Mouse (Mus musculus) testis, postnatal 10 days (tissue): ENCODE measurements around the gene Vti1a.

ENCODE experiments used
- DNase-seq: peaks from one replicate; pipeline ENCODE4 v3.0.0; 2021; ENCODE audit warnings: low spot score

Vti1a gene

GRCm38 (mm10) chr19:55588948-55589896 is 273.1 kb downstream of the Vti1a start:
- DNase-seq, result no peak

GRCm38 (mm10) chr19:55592876-55593691 is 277.0 kb downstream of the Vti1a start:
- DNase-seq, result no peak

GRCm38 (mm10) chr19:55593729-55594444 is 277.8 kb downstream of the Vti1a start:
- no peak for DNase-seq

- DNase-seq, result no peak
Observed at GRCm38 (mm10) chr19:55594451-55594850, 278.4 kb downstream of the Vti1a start.

- no peak for DNase-seq
Observed at GRCm38 (mm10) chr19:55595945-55596649, 280.0 kb downstream of the Vti1a start.

- no peak for DNase-seq
Observed at GRCm38 (mm10) chr19:55596804-55597203, 280.7 kb downstream of the Vti1a start.

GRCm38 (mm10) chr19:55597296-55597695 is 281.2 kb downstream of the Vti1a start:
- DNase-seq, result no peak

- DNase-seq, result no peak
Observed at GRCm38 (mm10) chr19:55597951-55598350, 281.9 kb downstream of the Vti1a start.

- no peak for DNase-seq
Observed at GRCm38 (mm10) chr19:55599124-55599523, 283.0 kb downstream of the Vti1a start.

GRCm38 (mm10) chr19:55607725-55608124 is 291.6 kb downstream of the Vti1a start:
- no peak for DNase-seq

GRCm38 (mm10) chr19:55608858-55609375 is 292.8 kb downstream of the Vti1a start:
- DNase-seq, result no peak

GRCm38 (mm10) chr19:55609806-55610205 is 293.7 kb downstream of the Vti1a start:
- DNase-seq, result no peak

GRCm38 (mm10) chr19:55615743-55616142 is 299.6 kb downstream of the Vti1a start:
- no peak for DNase-seq

- no peak for DNase-seq
Observed at GRCm38 (mm10) chr19:55616276-55616675, 300.2 kb downstream of the Vti1a start.

GRCm38 (mm10) chr19:55616937-55617336 is 300.8 kb downstream of the Vti1a start:
- DNase-seq, result no peak

- DNase-seq, result no peak
Observed at GRCm38 (mm10) chr19:55618546-55618945, 302.5 kb downstream of the Vti1a start.

- no peak for DNase-seq
Observed at GRCm38 (mm10) chr19:55620411-55621008, 304.4 kb downstream of the Vti1a start.

- DNase-seq, result no peak
Observed at GRCm38 (mm10) chr19:55621011-55621625, 305.0 kb downstream of the Vti1a start.

GRCm38 (mm10) chr19:55622821-55623220 is 306.7 kb downstream of the Vti1a start:
- no peak for DNase-seq

- DNase-seq, result no peak
Observed at GRCm38 (mm10) chr19:55623605-55624004, 307.5 kb downstream of the Vti1a start.
